Mouse (Mus musculus) myocyte (in vitro differentiated cells): ENCODE results near the gene Rprm.

Experiments used
- MAX ChIP-seq: IDR thresholded peaks from one replicate; pipeline ENCODE4 v1.6.1; 2011; ENCODE audit warnings: low read depth, mild to moderate bottlenecking, control low read depth
- MYOD1 ChIP-seq, 3 experiments: IDR thresholded peaks; one replicate each; pipeline ENCODE4 v1.6.1; 2011; ENCODE audit warnings: control low read depth in 2 of 3, low read depth in 2 of 3, mild to moderate bottlenecking in 2 of 3, moderate library complexity in 1 of 3; ENCODE audit not compliant: insufficient read length in 2 of 3, control insufficient read depth in 1 of 3
- POLR2A ChIP-seq: IDR thresholded peaks from one replicate; pipeline ENCODE4 v1.6.1; 2011; ENCODE audit warnings: low read depth, mild to moderate bottlenecking, control low read depth, moderate library complexity; ENCODE audit not compliant: insufficient read length
- TCF12 ChIP-seq: IDR thresholded peaks from one replicate; pipeline ENCODE4 v1.6.1; 2011; ENCODE audit warnings: mild to moderate bottlenecking, control low read depth; ENCODE audit not compliant: poor library complexity, insufficient read depth, severe bottlenecking
- USF1 ChIP-seq: IDR thresholded peaks from one replicate; pipeline ENCODE4 v1.6.1; 2011; ENCODE audit warnings: low read depth, mild to moderate bottlenecking, control low read depth, moderate library complexity

DNA sequence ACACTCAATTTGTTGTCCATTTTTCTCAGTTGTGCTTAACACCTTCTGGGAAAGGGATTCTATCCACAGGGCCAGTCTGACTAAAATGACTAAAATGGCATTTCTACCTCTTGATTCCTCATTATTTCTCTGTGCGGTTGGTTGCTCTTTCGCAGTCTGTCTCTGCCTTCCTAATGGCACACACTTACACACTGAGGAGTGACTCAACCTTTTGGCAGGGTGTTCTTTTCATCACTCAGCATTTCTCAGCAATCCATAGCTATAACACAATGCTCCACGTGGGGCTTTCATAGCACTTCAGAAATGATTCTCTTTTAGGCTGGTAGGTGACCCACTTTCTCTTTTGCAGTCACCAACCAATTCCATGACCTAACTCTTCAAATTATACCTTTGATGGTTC lies 7.3 kb upstream of the Rprm start:
- TF ChIP-seq POLR2A: no peak
- TF ChIP-seq USF1: no peak
- TF ChIP-seq TCF12: no peak
- no peak for TF ChIP-seq MAX
- TF ChIP-seq MYOD1 (IDR thresholded peaks at IDR 0.05; ENCODE audit: control insufficient read depth in 1 of 3, insufficient read length in 2 of 3, low read depth in 2 of 3): no peak
